Mouse (Mus musculus) bone marrow macrophage, adult 2 months (primary cell): ENCODE results near the gene Glt28d2.

Source experiments
- CTCF ChIP-seq: IDR thresholded peaks from 2 replicates; pipeline ENCODE4 v1.5.1; 2012; ENCODE audit warnings: low read depth, mild to moderate bottlenecking, low read length, moderate library complexity
- POLR2A ChIP-seq: IDR thresholded peaks from 2 replicates; pipeline ENCODE4 v1.6.1; 2012; ENCODE audit warnings: mild to moderate bottlenecking, low read depth, low read length, borderline replicate concordance

DNA sequence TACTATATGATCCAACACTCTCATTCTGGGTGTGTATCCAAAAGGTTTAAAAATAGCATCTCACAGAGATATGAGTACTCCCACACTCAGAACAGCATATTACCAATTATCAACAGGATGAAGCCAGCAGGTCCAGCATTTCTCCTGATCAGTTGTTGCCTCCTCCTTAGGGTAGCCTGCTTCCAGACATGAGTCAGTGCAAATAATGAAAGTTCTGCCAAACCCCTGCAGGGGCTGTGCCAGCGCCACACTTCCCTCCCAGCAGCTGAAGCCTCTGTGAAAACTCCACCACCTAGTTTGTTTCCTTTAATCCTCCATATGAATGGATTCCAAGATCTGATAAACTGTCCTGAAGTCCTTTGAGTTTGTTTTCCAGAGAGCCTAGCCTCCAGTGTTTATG, 4.3 kb upstream of the Glt28d2 start:
- TF ChIP-seq POLR2A (no peak), CTCF (no peak)
